Mouse (Mus musculus) cerebellum, postnatal 4 days (tissue): ENCODE data around the gene Smg6.

Source experiments
- DNase-seq, 2 experiments: peaks; one replicate each; pipeline ENCODE4 v3.0.0; 2022; ENCODE audit warnings: low spot score in 2 of 2, mixed read lengths in 1 of 2

Gene Smg6

GRCm38 (mm10) chr11:75047736-75048407 is 122.2 kb downstream of the Smg6 start:
- no peak for DNase-seq

GRCm38 (mm10) chr11:75049146-75049545 is 123.5 kb downstream of the Smg6 start:
- no peak for DNase-seq

- no peak for DNase-seq
Observed at GRCm38 (mm10) chr11:75049807-75050206, 124.2 kb downstream of the Smg6 start.

- DNase-seq = no peak
Observed at GRCm38 (mm10) chr11:75051239-75051638, 125.6 kb downstream of the Smg6 start.

GRCm38 (mm10) chr11:75051712-75052550 is 126.3 kb downstream of the Smg6 start:
- no peak for DNase-seq

GRCm38 (mm10) chr11:75053020-75053419 is 127.4 kb downstream of the Smg6 start:
- no peak for DNase-seq

- no peak for DNase-seq
Observed at GRCm38 (mm10) chr11:75053722-75054121, 128.1 kb downstream of the Smg6 start.

- DNase-seq = no peak
Observed at GRCm38 (mm10) chr11:75054184-75054877, 128.7 kb downstream of the Smg6 start.

GRCm38 (mm10) chr11:75054878-75055214 is 129.2 kb downstream of the Smg6 start:
- DNase-seq = no peak

GRCm38 (mm10) chr11:75062650-75063049 is 137.0 kb downstream of the Smg6 start:
- DNase-seq = no peak

GRCm38 (mm10) chr11:75064266-75064665 is 138.6 kb downstream of the Smg6 start:
- no peak for DNase-seq

GRCm38 (mm10) chr11:75071352-75071751 is 145.7 kb downstream of the Smg6 start:
- no peak for DNase-seq

- DNase-seq = no peak
Observed at GRCm38 (mm10) chr11:75072932-75073625, 147.5 kb downstream of the Smg6 start.

- DNase-seq = no peak
Observed at GRCm38 (mm10) chr11:75073696-75074095, 148.1 kb downstream of the Smg6 start.

GRCm38 (mm10) chr11:75074543-75074942 is 148.9 kb downstream of the Smg6 start:
- DNase-seq = no peak

GRCm38 (mm10) chr11:75078616-75079015 is 153.0 kb downstream of the Smg6 start:
- peak in 1 of 2 experiments; percentile 28 for DNase-seq

- no peak for DNase-seq
Observed at GRCm38 (mm10) chr11:75083031-75083430, 157.4 kb downstream of the Smg6 start.

GRCm38 (mm10) chr11:75092159-75092558 is 166.5 kb downstream of the Smg6 start:
- DNase-seq = no peak

- peak in 1 of 2 experiments; percentile 25 for DNase-seq
Observed at GRCm38 (mm10) chr11:75092656-75093055, 167.0 kb downstream of the Smg6 start.

- DNase-seq = no peak
Observed at GRCm38 (mm10) chr11:75094759-75095158, 169.1 kb downstream of the Smg6 start.

GRCm38 (mm10) chr11:75102763-75103339 is 177.2 kb downstream of the Smg6 start:
- peak in 1 of 2 experiments; percentile 4 for DNase-seq

- no peak for DNase-seq
Observed at GRCm38 (mm10) chr11:75106614-75107013, 181.0 kb downstream of the Smg6 start.
